Mouse (Mus musculus): ENCODE measurements around the gene Nfatc2. TPM values are rescaled to one million over a fixed set of nuclear protein-coding genes. Genes with fewer than 3 reads are reported as not detected.

The Nfatc2 gene
- polyA plus RNA-seq, 1 experiment = 7.8 TPM

DNA sequence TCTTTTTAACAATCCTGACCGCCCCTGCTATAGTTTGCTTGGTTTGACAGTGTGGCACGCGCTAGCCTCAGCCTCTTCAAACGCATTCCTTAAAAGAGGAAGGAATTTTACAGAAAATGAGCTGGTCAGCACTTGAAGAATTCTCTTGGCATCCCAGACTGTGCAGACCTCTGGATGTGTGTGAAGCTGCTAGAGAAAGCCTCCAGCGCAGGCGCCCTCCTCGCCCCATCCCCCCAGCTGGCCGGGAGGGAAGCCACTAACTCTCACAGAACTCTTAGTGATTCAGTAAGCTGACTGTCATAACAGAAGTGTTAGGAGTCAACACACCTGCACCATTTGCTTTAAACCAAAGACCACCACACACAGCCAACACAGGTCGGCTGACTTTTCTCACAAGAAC lies 23.3 kb downstream of the Nfatc2 start:
- TF ChIP-seq EP300 (IDR thresholded peaks at IDR 0.05; ENCODE audit: insufficient read depth, low read depth, low read length) (no peak), POLR2A (IDR thresholded peaks at IDR 0.05; ENCODE audit: insufficient read depth, low read length) (no peak), CTCF (IDR thresholded peaks at IDR 0.05; ENCODE audit: low read depth, low read length) (no peak)
- H3K4me1 ChIP-seq (ENCODE audit: control insufficient read depth, insufficient read depth, low read length) = peaks cover 8% of the 10 kb centered on the region
- H3K36me3 ChIP-seq (ENCODE audit: control insufficient read depth, insufficient read depth, low read length, poor library complexity, severe bottlenecking) = no peaks in the 10 kb centered on the region
- H3K27me3 ChIP-seq (ENCODE audit: control insufficient read depth, insufficient read depth, low read length, poor library complexity, severe bottlenecking) = no peaks in the 10 kb centered on the region
- no peak overlapping the region for H3K4me3 ChIP-seq (ENCODE audit: low read depth, low read length)
- no peaks in the 10 kb centered on the region for H3K9me3 ChIP-seq (replicated peaks; ENCODE audit: control insufficient read depth, insufficient read depth, low read length, poor library complexity, severe bottlenecking)
- H3K9ac ChIP-seq (ENCODE audit: low read depth, poor library complexity, severe bottlenecking) = no peak overlapping the region
- no peak overlapping the region for H3K27ac ChIP-seq (ENCODE audit: insufficient read depth, low read length)

DNA sequence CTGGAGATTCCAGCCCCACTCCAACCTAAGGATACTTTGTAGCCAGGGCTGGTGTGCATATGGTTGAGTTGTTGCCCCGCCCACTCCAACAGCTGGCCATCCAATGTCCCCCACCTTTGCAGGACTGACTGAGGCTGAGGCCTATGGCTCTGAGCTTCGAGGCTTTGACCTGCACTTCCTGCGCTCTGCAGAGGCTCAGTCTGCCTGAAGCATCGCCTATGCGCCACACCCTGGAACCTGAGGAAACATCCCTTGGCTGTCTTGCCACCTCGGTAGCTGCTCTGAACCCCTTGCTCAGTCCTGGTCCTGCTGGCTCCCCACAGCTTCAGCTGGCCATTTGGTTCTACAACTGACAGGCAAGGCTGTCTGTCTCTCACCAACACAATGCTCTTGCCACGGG lies 24.1 kb downstream of the Nfatc2 start:
- no peak overlapping the region for H3K27ac ChIP-seq (ENCODE audit: insufficient read depth, low read length)
- no peaks in the 10 kb centered on the region for H3K27me3 ChIP-seq (ENCODE audit: control insufficient read depth, insufficient read depth, low read length, poor library complexity, severe bottlenecking)
- no peak overlapping the region for H3K9ac ChIP-seq (ENCODE audit: low read depth, poor library complexity, severe bottlenecking)
- no peak overlapping the region for H3K4me3 ChIP-seq (ENCODE audit: low read depth, low read length)
- no peaks in the 10 kb centered on the region for H3K9me3 ChIP-seq (replicated peaks; ENCODE audit: control insufficient read depth, insufficient read depth, low read length, poor library complexity, severe bottlenecking)
- no peaks in the 10 kb centered on the region for H3K36me3 ChIP-seq (ENCODE audit: control insufficient read depth, insufficient read depth, low read length, poor library complexity, severe bottlenecking)
- peaks cover 8% of the 10 kb centered on the region for H3K4me1 ChIP-seq (ENCODE audit: control insufficient read depth, insufficient read depth, low read length)
- TF ChIP-seq CTCF (IDR thresholded peaks at IDR 0.05; ENCODE audit: low read depth, low read length) (no peak), POLR2A (IDR thresholded peaks at IDR 0.05; ENCODE audit: insufficient read depth, low read length) (no peak), EP300 (IDR thresholded peaks at IDR 0.05; ENCODE audit: insufficient read depth, low read depth, low read length) (no peak)

DNA sequence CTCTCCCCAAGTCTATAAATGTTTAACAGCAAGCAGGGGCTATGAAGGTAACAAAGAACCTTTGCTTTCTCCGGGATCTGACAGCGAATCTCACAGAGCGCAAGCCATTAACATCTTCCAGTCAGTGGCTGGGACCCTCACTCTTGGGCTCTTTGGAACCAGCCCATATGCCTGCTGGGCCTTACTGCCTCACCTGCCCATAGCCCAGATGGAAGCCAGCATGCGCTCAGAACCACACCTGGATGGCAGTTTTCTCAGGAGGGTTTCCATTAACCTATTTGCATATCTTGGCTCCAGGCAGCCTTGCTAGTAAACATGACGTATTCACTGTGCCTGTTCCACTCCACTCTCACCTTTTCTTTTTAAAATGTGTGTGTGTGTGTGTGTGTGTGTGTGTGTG lies 25.6 kb downstream of the Nfatc2 start:
- no peaks in the 10 kb centered on the region for H3K9me3 ChIP-seq (replicated peaks; ENCODE audit: control insufficient read depth, insufficient read depth, low read length, poor library complexity, severe bottlenecking)
- H3K4me1 ChIP-seq (ENCODE audit: control insufficient read depth, insufficient read depth, low read length) = peaks cover 8% of the 10 kb centered on the region
- no peaks in the 10 kb centered on the region for H3K36me3 ChIP-seq (ENCODE audit: control insufficient read depth, insufficient read depth, low read length, poor library complexity, severe bottlenecking)
- H3K27ac ChIP-seq (ENCODE audit: insufficient read depth, low read length) = no peak overlapping the region
- H3K9ac ChIP-seq (ENCODE audit: low read depth, poor library complexity, severe bottlenecking) = no peak overlapping the region
- H3K4me3 ChIP-seq (ENCODE audit: low read depth, low read length) = no peak overlapping the region
- no peaks in the 10 kb centered on the region for H3K27me3 ChIP-seq (ENCODE audit: control insufficient read depth, insufficient read depth, low read length, poor library complexity, severe bottlenecking)
- TF ChIP-seq CTCF (IDR thresholded peaks at IDR 0.05; ENCODE audit: low read depth, low read length) (no peak), POLR2A (IDR thresholded peaks at IDR 0.05; ENCODE audit: insufficient read depth, low read length) (no peak), EP300 (IDR thresholded peaks at IDR 0.05; ENCODE audit: insufficient read depth, low read depth, low read length) (no peak)

DNA sequence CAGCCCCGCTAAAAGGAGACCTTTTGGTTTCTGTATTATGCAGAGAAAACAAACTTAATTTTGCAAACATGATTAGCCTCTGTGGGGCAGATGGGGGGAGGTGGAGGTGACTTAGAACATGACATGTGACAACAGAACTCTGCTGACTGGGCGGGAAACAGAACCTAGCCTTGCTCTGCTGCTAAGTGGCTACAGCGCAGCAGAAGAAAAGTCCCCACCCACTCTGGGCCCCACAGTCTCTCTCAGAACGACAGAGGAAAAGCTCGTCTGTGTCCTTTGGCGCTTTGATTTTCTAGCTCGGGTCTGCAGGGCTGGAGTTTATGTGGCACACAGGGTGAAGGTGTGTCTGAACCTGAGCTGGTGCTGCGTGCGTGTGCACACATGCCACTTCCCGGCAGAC lies 26.5 kb downstream of the Nfatc2 start:
- TF ChIP-seq EP300 (IDR thresholded peaks at IDR 0.05; ENCODE audit: insufficient read depth, low read depth, low read length) = no peak
- no peak for TF ChIP-seq CTCF (IDR thresholded peaks at IDR 0.05; ENCODE audit: low read depth, low read length)
- no peak for TF ChIP-seq POLR2A (IDR thresholded peaks at IDR 0.05; ENCODE audit: insufficient read depth, low read length)
- Histone ChIP-seq H3K36me3 (ENCODE audit: control insufficient read depth, insufficient read depth, low read length, poor library complexity, severe bottlenecking) (no peaks in the 10 kb centered on the region), H3K9ac (ENCODE audit: low read depth, poor library complexity, severe bottlenecking) (no peak overlapping the region), H3K4me3 (ENCODE audit: low read depth, low read length) (no peak overlapping the region), H3K4me1 (ENCODE audit: control insufficient read depth, insufficient read depth, low read length) (peaks cover 2% of the 10 kb centered on the region), H3K27ac (ENCODE audit: insufficient read depth, low read length) (no peak overlapping the region), H3K9me3 (replicated peaks; ENCODE audit: control insufficient read depth, insufficient read depth, low read length, poor library complexity, severe bottlenecking) (no peaks in the 10 kb centered on the region), H3K27me3 (ENCODE audit: control insufficient read depth, insufficient read depth, low read length, poor library complexity, severe bottlenecking) (no peaks in the 10 kb centered on the region)

DNA sequence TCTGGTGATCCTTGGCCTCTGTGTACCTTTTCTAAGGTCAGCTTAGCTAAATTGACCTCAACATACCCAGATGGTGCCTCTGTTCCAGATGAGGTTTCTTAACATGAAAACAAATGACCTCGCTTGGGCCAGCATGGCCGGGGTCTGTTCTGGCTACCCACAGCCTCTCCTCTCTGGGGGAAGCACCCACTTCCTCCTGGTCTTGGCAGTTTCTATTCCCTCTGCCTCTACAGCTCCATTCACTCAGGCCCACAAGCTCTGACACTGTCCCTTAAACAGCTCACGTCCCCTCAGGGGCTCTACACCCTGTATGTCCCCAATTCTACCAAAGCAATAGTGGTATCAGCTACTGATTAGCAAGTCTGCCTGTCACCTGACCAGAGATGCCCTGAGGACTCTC lies 27.6 kb downstream of the Nfatc2 start:
- no peak for TF ChIP-seq CTCF (IDR thresholded peaks at IDR 0.05; ENCODE audit: low read depth, low read length)
- no peak for TF ChIP-seq POLR2A (IDR thresholded peaks at IDR 0.05; ENCODE audit: insufficient read depth, low read length)
- TF ChIP-seq EP300 (IDR thresholded peaks at IDR 0.05; ENCODE audit: insufficient read depth, low read depth, low read length) = no peak
- Histone ChIP-seq H3K4me1 (ENCODE audit: control insufficient read depth, insufficient read depth, low read length) (peaks cover 2% of the 10 kb centered on the region), H3K27me3 (ENCODE audit: control insufficient read depth, insufficient read depth, low read length, poor library complexity, severe bottlenecking) (no peaks in the 10 kb centered on the region), H3K9ac (ENCODE audit: low read depth, poor library complexity, severe bottlenecking) (no peak overlapping the region), H3K36me3 (ENCODE audit: control insufficient read depth, insufficient read depth, low read length, poor library complexity, severe bottlenecking) (no peaks in the 10 kb centered on the region), H3K9me3 (replicated peaks; ENCODE audit: control insufficient read depth, insufficient read depth, low read length, poor library complexity, severe bottlenecking) (no peaks in the 10 kb centered on the region), H3K27ac (ENCODE audit: insufficient read depth, low read length) (no peak overlapping the region), H3K4me3 (ENCODE audit: low read depth, low read length) (no peak overlapping the region)

DNA sequence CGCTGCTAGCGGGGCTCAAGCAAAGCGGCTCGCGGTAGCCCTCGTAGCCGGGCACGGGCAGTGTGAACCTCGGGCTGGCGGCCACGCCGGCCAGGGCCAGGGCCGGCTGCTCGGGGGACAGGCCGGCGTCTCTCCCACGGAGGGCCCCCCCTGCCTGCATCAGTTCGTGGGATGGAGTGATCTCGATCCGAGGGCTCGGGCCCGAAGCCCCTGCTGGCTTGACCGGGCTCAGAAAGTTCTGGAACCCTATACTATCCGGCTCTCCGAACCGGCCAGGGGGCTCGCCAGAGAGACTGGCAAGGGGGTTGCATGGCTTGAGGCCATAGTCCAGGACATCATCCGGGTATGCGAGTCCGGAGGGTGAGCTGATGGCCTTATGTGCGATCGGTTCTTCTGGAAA lies 30.2 kb downstream of the Nfatc2 start:
- no peaks in the 10 kb centered on the region for H3K9me3 ChIP-seq (replicated peaks; ENCODE audit: control insufficient read depth, insufficient read depth, low read length, poor library complexity, severe bottlenecking)
- H3K36me3 ChIP-seq (ENCODE audit: control insufficient read depth, insufficient read depth, low read length, poor library complexity, severe bottlenecking) = no peaks in the 10 kb centered on the region
- H3K4me3 ChIP-seq (ENCODE audit: low read depth, low read length) = peak overlapping the region; percentile 46
- H3K27me3 ChIP-seq (ENCODE audit: control insufficient read depth, insufficient read depth, low read length, poor library complexity, severe bottlenecking) = no peaks in the 10 kb centered on the region
- no peak overlapping the region for H3K27ac ChIP-seq (ENCODE audit: insufficient read depth, low read length)
- TF ChIP-seq CTCF (IDR thresholded peaks at IDR 0.05; ENCODE audit: low read depth, low read length) (no peak), EP300 (IDR thresholded peaks at IDR 0.05; ENCODE audit: insufficient read depth, low read depth, low read length) (no peak), POLR2A (IDR thresholded peaks at IDR 0.05; ENCODE audit: insufficient read depth, low read length) (no peak)
- H3K9ac ChIP-seq (ENCODE audit: low read depth, poor library complexity, severe bottlenecking) = peak overlapping the region; percentile 5; the same call in 1 of the 2 replicates
- H3K4me1 ChIP-seq (ENCODE audit: control insufficient read depth, insufficient read depth, low read length) = peaks cover 2% of the 10 kb centered on the region

All from ES-Bruce4 (cell line).